Mouse (Mus musculus) small intestine, adult 2 months (tissue): ENCODE data around the gene Gm49378. TPM values are rescaled to one million over a fixed set of nuclear protein-coding genes. Genes with fewer than 3 reads are reported as not detected.

Experiments
- H3K27ac ChIP-seq: fragments of 200-500 bp; 2 replicates; pipeline ENCODE4 v1.5.1; 2012; ENCODE audit warnings: low read depth, low read length, control low read depth, inconsistent platforms; ENCODE audit not compliant: insufficient read depth
- H3K27me3 ChIP-seq: fragments of 200-500 bp; 2 replicates; pipeline ENCODE4 v1.6.1; 2012; ENCODE audit warnings: mild to moderate bottlenecking, moderate library complexity, low read length, inconsistent platforms; ENCODE audit not compliant: control insufficient read depth, insufficient read depth
- H3K36me3 ChIP-seq: fragments of 200-500 bp; 2 replicates; pipeline ENCODE4 v1.6.1; 2012; ENCODE audit warnings: mild to moderate bottlenecking, low read length, control low read depth, inconsistent platforms; ENCODE audit not compliant: control insufficient read depth, insufficient read depth
- H3K4me1 ChIP-seq: fragments of 200-500 bp; 2 replicates; pipeline ENCODE4 v1.6.1; 2012; ENCODE audit warnings: low read length, inconsistent platforms, mixed read lengths; ENCODE audit not compliant: control insufficient read depth, insufficient read depth, insufficient read length
- H3K4me3 ChIP-seq: fragments of 200-500 bp; 2 replicates; pipeline ENCODE4 v1.5.1; 2012; ENCODE audit warnings: low read depth, mild to moderate bottlenecking, control low read depth, inconsistent platforms, low read length, moderate library complexity
- CTCF ChIP-seq: fragments of 200-500 bp; IDR thresholded peaks from 2 replicates; pipeline ENCODE4 v1.5.1; 2012; ENCODE audit warnings: low read depth, mild to moderate bottlenecking, control low read depth, inconsistent platforms, low read length, moderate library complexity, mixed read lengths; ENCODE audit not compliant: insufficient replicate concordance, insufficient read length; ENCODE audit errors: extremely low read depth
- POLR2A ChIP-seq: fragments of 200-500 bp; IDR thresholded peaks from 2 replicates; pipeline ENCODE4 v1.6.1; 2012; ENCODE audit warnings: low read depth, mild to moderate bottlenecking, control low read depth, inconsistent platforms, low read length, moderate library complexity
- WGBS: fragments of 180-500 bp; shearing (Covaris S2); methylation state at CpG from one replicate; pipeline ENCODE4 v1.1.7; 2018; 5-methylcytosine and 5-hydroxymethylcytosine counted together
- polyA plus RNA-seq: library from polyadenylated mRNA; depleted of rRNA; stranded (reverse); fragments of >200 nt; gene quantifications from 2 replicates; pipeline ENCODE4 v1.2.3, GENCODE M21; 2012; rRNA removed

The Gm49378 gene
- polyA plus RNA-seq = 8.6 and 9.3 TPM in 2 replicates

GRCm38 (mm10) chr14:55637795-55638194 lies at the start of gene Gm49378:
Gene Gm49378 (minus strand): TSS chr14:55637895.
- Histone ChIP-seq H3K27me3 (no peaks in the 10 kb centered on the region), H3K4me1 (peaks cover 7% of the 10 kb centered on the region), H3K36me3 (peaks cover 41% of the 10 kb centered on the region), H3K27ac (no peak within 1 kb of the TSS), H3K4me3 (no peak within 1 kb of the TSS)
- WGBS = 95% methylated on average over 9 of the region's 9 CpGs
- TF ChIP-seq POLR2A (no peak), CTCF (no peak)

GRCm38 (mm10) chr14:55682118-55682493 lies 44.4 kb upstream of the Gm49378 start:
- peak overlapping the region; percentile 78 for H3K27ac ChIP-seq
- peaks cover 24% of the 10 kb centered on the region for H3K36me3 ChIP-seq
- H3K4me3 ChIP-seq = peak overlapping the region; percentile 76
- TF ChIP-seq CTCF (no peak), POLR2A (no peak)
- H3K27me3 ChIP-seq = no peaks in the 10 kb centered on the region
- no peaks in the 10 kb centered on the region for H3K4me1 ChIP-seq
- WGBS = 8% methylated on average over 3 of the region's 3 CpGs

- H3K27me3 ChIP-seq = no peaks in the 10 kb centered on the region
- peak within 1 kb of the TSS; percentile 78 for H3K27ac ChIP-seq
- H3K4me1 ChIP-seq = no peaks in the 10 kb centered on the region
- peaks cover 31% of the 10 kb centered on the region for H3K36me3 ChIP-seq
- no peak; the same call in 1 of the 2 replicates for TF ChIP-seq POLR2A
- peak; percentile 85 for TF ChIP-seq CTCF
- WGBS = under 1% methylated on average over 66 of the region's 66 CpGs
- H3K4me3 ChIP-seq = peak within 1 kb of the TSS; percentile 76
Measured at GRCm38 (mm10) chr14:55681160-55682117, 43.7 kb upstream of the Gm49378 start, which contains the start of gene Tinf2. Gene Tinf2 (minus strand): TSS chr14:55681820.

GRCm38 (mm10) chr14:55677615-55678014 lies 39.9 kb upstream of the Gm49378 start:
- no peak overlapping the region for H3K27ac ChIP-seq
- H3K27me3 ChIP-seq = no peaks in the 10 kb centered on the region
- 78% methylated on average over 4 of the region's 4 CpGs for WGBS
- peaks cover 39% of the 10 kb centered on the region for H3K36me3 ChIP-seq
- no peak overlapping the region for H3K4me3 ChIP-seq
- no peak for TF ChIP-seq POLR2A
- H3K4me1 ChIP-seq = peaks cover 2% of the 10 kb centered on the region

DNA sequence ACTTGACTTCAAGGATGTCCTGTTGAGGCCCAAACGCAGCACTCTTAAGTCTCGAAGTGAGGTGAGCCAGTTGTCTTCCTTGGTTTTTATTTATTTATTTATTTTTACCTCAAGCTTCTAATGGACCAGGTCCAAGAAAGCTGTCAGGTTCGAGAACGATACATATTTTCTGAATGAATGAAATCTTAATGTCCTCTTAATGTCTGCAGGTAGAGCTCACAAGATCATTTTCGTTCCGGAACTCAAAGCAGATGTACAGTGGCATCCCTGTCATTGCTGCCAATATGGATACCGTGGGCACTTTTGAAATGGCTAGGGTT lies 35.0 kb upstream of the Gm49378 start:
- 52% methylated on average over 7 of the region's 7 CpGs for WGBS
- peaks cover 2% of the 10 kb centered on the region for H3K4me1 ChIP-seq
- no peaks in the 10 kb centered on the region for H3K27me3 ChIP-seq
- H3K4me3 ChIP-seq = no peak overlapping the region
- peaks cover 18% of the 10 kb centered on the region for H3K36me3 ChIP-seq
- TF ChIP-seq POLR2A (no peak), CTCF (no peak)
- peak overlapping the region; percentile 80; the same call in 1 of the 2 replicates for H3K27ac ChIP-seq

DNA sequence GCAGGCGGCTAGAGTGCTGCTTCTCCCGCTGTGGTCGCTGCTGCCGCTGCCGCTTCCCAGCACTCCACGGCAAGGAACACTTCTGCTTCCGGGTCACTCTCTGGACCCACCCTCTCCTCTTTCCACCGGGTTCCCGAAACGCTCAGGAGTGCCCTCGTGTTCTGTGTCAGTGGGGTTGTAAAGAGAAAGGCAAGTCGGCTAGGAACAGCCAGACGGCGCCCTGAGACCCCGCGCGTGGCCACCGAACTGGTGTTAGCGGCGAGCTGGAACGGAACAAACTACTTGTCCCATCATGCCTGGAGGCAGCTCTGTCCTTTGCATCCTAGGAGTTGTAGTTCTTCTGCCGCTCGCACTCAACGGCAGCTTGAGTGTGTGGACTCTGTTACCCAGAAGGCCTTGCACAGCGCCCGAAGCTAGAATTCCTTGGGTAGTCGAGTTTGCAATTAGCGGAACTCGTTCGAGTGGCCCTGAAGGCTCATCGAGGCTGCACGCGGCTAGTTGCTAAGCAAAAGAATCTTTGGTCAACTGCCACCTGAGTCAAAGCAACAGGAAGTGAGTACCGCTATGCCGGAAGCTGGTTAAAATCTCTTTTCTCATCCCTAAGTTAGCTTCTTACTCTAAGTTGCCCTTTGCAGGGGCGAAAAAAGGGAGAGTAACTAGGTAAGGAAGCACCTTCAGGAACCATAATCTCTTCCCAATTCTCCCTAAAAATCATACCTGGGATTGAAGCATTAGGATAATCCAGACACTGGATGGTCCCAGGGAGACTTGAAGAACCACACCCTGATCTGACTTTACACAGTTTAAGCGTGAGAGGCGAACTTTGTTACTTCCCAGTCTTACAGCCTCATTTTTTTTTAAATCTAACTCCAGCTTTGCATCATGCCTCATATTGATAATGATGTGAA lies 34.4 kb upstream of the Gm49378 start, which contains the start of the genes Gmpr2 and Nedd8:
Gene Gmpr2, plus strand, starts transcription at position 109 of the 908 bp plus-strand sequence.
Gene Nedd8, minus strand, starts transcription at position 292 of the 908 bp plus-strand sequence.
- peaks cover 2% of the 10 kb centered on the region for H3K4me1 ChIP-seq
- H3K27ac ChIP-seq = peak within 1 kb of the TSS; percentile 85
- under 1% methylated on average over 38 of the region's 38 CpGs for WGBS
- TF ChIP-seq POLR2A (peak; percentile 14; the same call in 1 of the 2 replicates), CTCF (no peak)
- H3K27me3 ChIP-seq = no peaks in the 10 kb centered on the region
- peaks cover 15% of the 10 kb centered on the region for H3K36me3 ChIP-seq
- H3K4me3 ChIP-seq = peak within 1 kb of the TSS; percentile 83

- H3K4me1 ChIP-seq = peaks cover 2% of the 10 kb centered on the region
- H3K27ac ChIP-seq = no peak overlapping the region
- TF ChIP-seq POLR2A (no peak), CTCF (no peak)
- H3K27me3 ChIP-seq = no peaks in the 10 kb centered on the region
- H3K4me3 ChIP-seq = peak overlapping the region; percentile 83
- whole genome bisulfite sequencing = under 1% methylated on average over 12 of the region's 12 CpGs
- peaks cover 12% of the 10 kb centered on the region for H3K36me3 ChIP-seq
Measured at GRCm38 (mm10) chr14:55671486-55671832, 33.8 kb upstream of the Gm49378 start.
